In the genomic region with DNA sequence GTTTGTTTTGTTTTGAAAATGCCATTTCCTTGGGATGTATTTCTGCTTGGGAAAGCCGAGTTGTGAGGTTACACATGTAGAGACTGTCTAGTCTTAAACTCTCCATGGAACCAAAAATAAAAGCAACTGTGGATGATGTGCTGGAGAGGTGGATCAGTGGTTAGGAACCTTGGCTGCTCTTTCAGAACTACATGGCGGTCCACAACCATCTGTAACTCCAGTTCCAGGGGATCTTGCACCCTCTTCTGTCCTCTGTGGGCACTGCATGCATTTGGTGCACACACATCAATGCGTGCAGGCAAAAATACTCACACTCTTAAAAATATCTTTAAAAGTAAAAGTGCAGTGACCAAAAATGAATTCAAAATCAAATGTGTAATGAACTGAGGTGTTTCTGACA, we compare ENCODE assay signal across 9 mouse cellular contexts. TPM values are rescaled to one million over a fixed set of nuclear protein-coding genes. Genes with fewer than 3 reads are reported as not detected.
DNase-seq lines count a peak whose midpoint lies in the region; ATAC-seq and TF ChIP-seq lines count a peak whose summit lies in the region.
"Had no signal": no experiment of that assay in that cellular context is flagged by ENCODE, and none has a peak within 500 bp of the region (broad histone marks: within the 10 kb centered on the region; RNA-seq: fewer than 3 reads in every experiment).

No protein-coding gene starts in this region.

- H3K9ac ChIP-seq in hindbrain, embryonic 14.5 days, result no peak overlapping the region
- no peak overlapping the region for H3K9ac ChIP-seq in midbrain, postnatal 0 days (replicated peaks; ENCODE audit: low read length, poor library complexity, severe bottlenecking)

- H3K9me3 ChIP-seq in hindbrain, embryonic 10.5 days, result no peaks in the 10 kb centered on the region
- H3K9me3 ChIP-seq in hindbrain, embryonic 14.5 days (ENCODE audit: control insufficient read depth, low read length), result no peaks in the 10 kb centered on the region
- H3K9me3 ChIP-seq in midbrain, postnatal 0 days (ENCODE audit: low read length), result no peaks in the 10 kb centered on the region

- ATAC-seq in hindbrain, embryonic 14.5 days (ENCODE audit: low FRiP score), result no peak
- ATAC-seq in Patski, result no peak
- ATAC-seq in granulocyte monocyte progenitor cell, adult 5-6 weeks (replicated peaks; ENCODE audit: poor library complexity, severe bottlenecking), result peak; percentile 57
- ATAC-seq in midbrain, postnatal 0 days (ENCODE audit: low FRiP score), result no peak

- peaks cover 14% of the 10 kb centered on the region for H3K4me1 ChIP-seq in hindbrain, embryonic 10.5 days (replicated peaks)
- peaks cover 10% of the 10 kb centered on the region for H3K4me1 ChIP-seq in hindbrain, embryonic 14.5 days (replicated peaks; ENCODE audit: control insufficient read depth, insufficient read depth, low read length)
- 0 out of 2 replicates have a peak, but pooled peaks cover 2% of the 10 kb centered on the region for H3K4me1 ChIP-seq in midbrain, postnatal 0 days (ENCODE audit: insufficient read depth, low read length)

- CTCF ChIA-PET in Patski (lab: Charles Lee), result interaction anchor here (1.3 to 1.6 kb wide), 4 partner anchors 124 to 182 kb away, joined by 3 to 7 read pairs (median 3); no protein-coding TSS in a partner anchor

- peaks cover 16% of the 10 kb centered on the region for H3K27me3 ChIP-seq in hindbrain, embryonic 10.5 days (ENCODE audit: insufficient read depth, poor library complexity, severe bottlenecking)
- H3K27me3 ChIP-seq in hindbrain, embryonic 14.5 days (ENCODE audit: control insufficient read depth, insufficient read depth, low read length), result no peaks in the 10 kb centered on the region
- no peaks in the 10 kb centered on the region for H3K27me3 ChIP-seq in Patski
- H3K27me3 ChIP-seq in midbrain, postnatal 0 days (ENCODE audit: insufficient read depth, low read length), result no peaks in the 10 kb centered on the region

- no peak overlapping the region for H3K4me2 ChIP-seq in hindbrain, embryonic 14.5 days (replicated peaks)
- H3K4me2 ChIP-seq in midbrain, postnatal 0 days (ENCODE audit: low read depth, low read length, poor library complexity, severe bottlenecking), result no peak overlapping the region

- in situ Hi-C loops in Patski (cut with MboI; ENCODE audit: low pct_unique_long_range_greater_than_20kb), result loop anchor here (25.0 kb wide), 1 partner anchor 979 kb away; no protein-coding TSS in a partner anchor

- DNase-seq in hindbrain, embryonic 10.5 days (ENCODE audit: low spot score), result peak; percentile 34
- no peak for DNase-seq in hindbrain, embryonic 14.5 days (ENCODE audit: low spot score)
- peak; percentile 88 for DNase-seq in CD4-positive, CD25-positive, alpha-beta regulatory T cell, adult 2 months (ENCODE audit: low read depth, low spot score)
- DNase-seq in Patski (ENCODE audit: low read depth, low spot score), result no peak
- peak; percentile 46 for DNase-seq in midbrain, postnatal 0 days (ENCODE audit: low spot score)
- DNase-seq in urinary bladder, adult 18-20 months (ENCODE audit: low spot score in 2 of 2), result no peak
- no peak for DNase-seq in layer of hippocampus, postnatal 14 days (ENCODE audit: low spot score in 2 of 2)

- H3K4me3 ChIP-seq in hindbrain, embryonic 10.5 days, result no peak overlapping the region
- H3K4me3 ChIP-seq in hindbrain, embryonic 14.5 days (replicated peaks; ENCODE audit: low read length), result no peak overlapping the region
- no peak overlapping the region for H3K4me3 ChIP-seq in midbrain, postnatal 0 days (ENCODE audit: low read depth, low read length)

- H3K36me3 ChIP-seq in hindbrain, embryonic 10.5 days, result peaks cover 24% of the 10 kb centered on the region
- H3K36me3 ChIP-seq in hindbrain, embryonic 14.5 days (replicated peaks; ENCODE audit: control insufficient read depth, insufficient read depth), result peaks cover 20% of the 10 kb centered on the region
- peaks cover 18% of the 10 kb centered on the region for H3K36me3 ChIP-seq in midbrain, postnatal 0 days (ENCODE audit: insufficient read depth, low read length)

- H3K27ac ChIP-seq in hindbrain, embryonic 10.5 days, result no peak overlapping the region
- H3K27ac ChIP-seq in hindbrain, embryonic 14.5 days, result no peak overlapping the region
- no peak overlapping the region for H3K27ac ChIP-seq in midbrain, postnatal 0 days (ENCODE audit: low read depth, low read length)

- 61% methylated on average over 3 of the region's 3 CpGs for WGBS in hindbrain, embryonic 10.5 days
- 61% methylated on average over 3 of the region's 3 CpGs for WGBS in hindbrain, embryonic 14.5 days
- 57% methylated on average over 3 of the region's 3 CpGs for WGBS in midbrain, postnatal 0 days

- TF ChIP-seq CTCF in Patski (IDR thresholded peaks at IDR 0.05), result peak; percentile 92
- peak; percentile 72 for TF ChIP-seq CTCF in midbrain, postnatal 0 days (IDR thresholded peaks at IDR 0.05)

- POLR2A ChIA-PET in Patski (lab: Charles Lee), result no interaction called here

RNA-seq across cellular contexts. Expression of gene Amz2, which starts 15.4 kb away (rescaled TPM):
- 40.8 and 41.9 TPM in 2 replicates for polyA plus RNA-seq in hindbrain, embryonic 10.5 days (2016; fragmentation: Nextera tagmentation; extraction: Ambion mirVana)
- 55.6 and 65.8 TPM in 2 replicates for polyA plus RNA-seq in hindbrain, embryonic 14.5 days (2014; fragmentation: Nextera tagmentation; extraction: Ambion mirVana)
- 48.6 TPM for polyA plus RNA-seq in Patski (2021)
- 38.0 and 41.1 TPM in 2 replicates for total RNA-seq in granulocyte monocyte progenitor cell, adult 5-6 weeks (2014; fragmentation: Nextera tagmentation)
- 37.5 and 49.5 TPM in 2 replicates for total RNA-seq in granulocyte monocyte progenitor cell, adult 5-6 weeks (2017)
- total RNA-seq in midbrain, postnatal 0 days (2014; rRNA removed), result 156 and 182 TPM in 2 replicates
- 39.6 and 40.1 TPM in 2 replicates for polyA plus RNA-seq in midbrain, postnatal 0 days (2015; fragmentation: Nextera tagmentation; extraction: Ambion mirVana)
- 10 to 100 TPM; 70.6 to 75.2 TPM for total RNA-seq in layer of hippocampus, postnatal 14 days (2021)

RNA-seq across cellular contexts. Expression of gene 9930022D16Rik, which starts 27.4 kb away (rescaled TPM):
- polyA plus RNA-seq in hindbrain, embryonic 10.5 days (2016; fragmentation: Nextera tagmentation; extraction: Ambion mirVana), result not detected in 2 replicates
- not detected in 2 replicates for polyA plus RNA-seq in hindbrain, embryonic 14.5 days (2014; fragmentation: Nextera tagmentation; extraction: Ambion mirVana)
- not detected for polyA plus RNA-seq in Patski (2021)
- not detected in 2 replicates for total RNA-seq in granulocyte monocyte progenitor cell, adult 5-6 weeks (2014; fragmentation: Nextera tagmentation)
- total RNA-seq in granulocyte monocyte progenitor cell, adult 5-6 weeks (2017), result not detected in 2 replicates
- not detected in 2 replicates for total RNA-seq in midbrain, postnatal 0 days (2014; rRNA removed)
- polyA plus RNA-seq in midbrain, postnatal 0 days (2015; fragmentation: Nextera tagmentation; extraction: Ambion mirVana), result not detected in 2 replicates
- not detected for total RNA-seq in layer of hippocampus, postnatal 14 days (2021)
- polyA plus RNA-seq: gonadal fat pad, adult 2 months had no signal

RNA-seq across cellular contexts. Expression of gene Arsg, which starts 32.1 kb away (rescaled TPM):
- polyA plus RNA-seq in hindbrain, embryonic 10.5 days (2016; fragmentation: Nextera tagmentation; extraction: Ambion mirVana), result 2.6 and 3.8 TPM in 2 replicates
- 6.8 and 8.8 TPM in 2 replicates for polyA plus RNA-seq in hindbrain, embryonic 14.5 days (2014; fragmentation: Nextera tagmentation; extraction: Ambion mirVana)
- polyA plus RNA-seq in Patski (2021), result 1.1 TPM
- total RNA-seq in granulocyte monocyte progenitor cell, adult 5-6 weeks (2014; fragmentation: Nextera tagmentation), result 1.4 and 2.1 TPM in 2 replicates
- 1.5 and 1.6 TPM in 2 replicates for total RNA-seq in granulocyte monocyte progenitor cell, adult 5-6 weeks (2017)
- 6.6 and 6.9 TPM in 2 replicates for total RNA-seq in midbrain, postnatal 0 days (2014; rRNA removed)
- polyA plus RNA-seq in midbrain, postnatal 0 days (2015; fragmentation: Nextera tagmentation; extraction: Ambion mirVana), result 5.1 and 6.0 TPM in 2 replicates
- 10 to 100 TPM; 10.4 to 11.2 TPM for total RNA-seq in layer of hippocampus, postnatal 14 days (2021)

RNA-seq across cellular contexts. Expression of gene Slc16a6, which starts 32.3 kb away (rescaled TPM):
- 3.6 and 5.5 TPM in 2 replicates for polyA plus RNA-seq in hindbrain, embryonic 10.5 days (2016; fragmentation: Nextera tagmentation; extraction: Ambion mirVana)
- 4.2 and 7.5 TPM in 2 replicates for polyA plus RNA-seq in hindbrain, embryonic 14.5 days (2014; fragmentation: Nextera tagmentation; extraction: Ambion mirVana)
- polyA plus RNA-seq in Patski (2021), result 1.2 TPM
- total RNA-seq in granulocyte monocyte progenitor cell, adult 5-6 weeks (2014; fragmentation: Nextera tagmentation), result 41.4 and 42.6 TPM in 2 replicates
- total RNA-seq in granulocyte monocyte progenitor cell, adult 5-6 weeks (2017), result 14.9 and 16.6 TPM in 2 replicates
- total RNA-seq in midbrain, postnatal 0 days (2014; rRNA removed), result 11.5 and 22.1 TPM in 2 replicates
- polyA plus RNA-seq in midbrain, postnatal 0 days (2015; fragmentation: Nextera tagmentation; extraction: Ambion mirVana), result 4.8 and 6.3 TPM in 2 replicates
- total RNA-seq in layer of hippocampus, postnatal 14 days (2021), result 10 to 100 TPM in 1 of 2 experiments, 1 to 10 TPM in 1; 9.6 to 12.1 TPM

Comparison
In these comparisons a context has a peak if more than half of its experiments do, and no peak if none do; other contexts are left out.
1. DNase-seq: peak in hindbrain, embryonic 10.5 days (single experiment), CD4-positive, CD25-positive, alpha-beta regulatory T cell, adult 2 months (single experiment) and midbrain, postnatal 0 days (single experiment); none in hindbrain, embryonic 14.5 days (single experiment), Patski (single experiment), urinary bladder, adult 18-20 months (0 of 2) and layer of hippocampus, postnatal 14 days (0 of 2).